Mouse (Mus musculus): ENCODE measurements at regions not wholly inside any gene's neighbourhood (a gene's known extent, or its start where the extent isn't known, plus 50 kb on each side); places are given as distances from the start of the nearest gene placed in this dataset.

DNA sequence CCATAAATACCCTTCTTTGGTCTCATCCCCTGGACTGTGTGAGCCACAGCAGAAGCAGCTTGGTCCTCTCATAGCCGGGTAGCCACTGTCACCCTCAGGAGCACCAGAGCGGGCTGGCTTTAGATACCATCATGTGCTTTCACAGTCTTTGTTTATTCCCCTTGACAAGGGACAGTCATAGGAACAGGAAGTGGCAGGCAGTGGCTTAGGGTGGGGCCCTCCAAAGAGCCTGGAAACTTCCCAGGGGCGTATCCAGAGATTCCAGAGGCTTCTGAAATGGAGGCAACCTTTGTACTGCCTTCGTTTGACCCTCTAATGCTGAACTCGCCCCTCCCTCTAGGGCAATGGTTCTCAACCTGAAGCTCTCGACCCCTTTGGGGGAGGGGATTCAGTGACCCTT, 119.5 kb upstream of the Klf14 start:
- H3K4me3 ChIP-seq (replicated peaks; ENCODE audit: low read length): no peak overlapping the region
- H3K36me3 ChIP-seq (ENCODE audit: control insufficient read depth, insufficient read depth, low read length): no peaks in the 10 kb centered on the region
- no peak for TF ChIP-seq POLR2A (IDR thresholded peaks at IDR 0.05; ENCODE audit: borderline replicate concordance, extremely low read depth, insufficient read depth, insufficient read length)
- ATAC-seq (ENCODE audit: low FRiP score, low read depth) (no peak), DNase-seq (ENCODE audit: low spot score) (no peak)
- no peaks in the 10 kb centered on the region for H3K9me3 ChIP-seq (ENCODE audit: control insufficient read depth, low read length)
- no peak overlapping the region for H3K4me2 ChIP-seq (replicated peaks; ENCODE audit: low read depth, low read length, severe bottlenecking)
- no peaks in the 10 kb centered on the region for H3K27me3 ChIP-seq (ENCODE audit: control insufficient read depth, insufficient read depth, low read length)
- peaks cover 37% of the 10 kb centered on the region for H3K4me1 ChIP-seq (ENCODE audit: control insufficient read depth, insufficient read depth, low read length)
- WGBS: 76% methylated on average over 6 of the region's 6 CpGs
- H3K27ac ChIP-seq (replicated peaks; ENCODE audit: low read depth, low read length): no peak overlapping the region
- H3K9ac ChIP-seq (ENCODE audit: low read depth, low read length, severe bottlenecking): no peak overlapping the region

DNA sequence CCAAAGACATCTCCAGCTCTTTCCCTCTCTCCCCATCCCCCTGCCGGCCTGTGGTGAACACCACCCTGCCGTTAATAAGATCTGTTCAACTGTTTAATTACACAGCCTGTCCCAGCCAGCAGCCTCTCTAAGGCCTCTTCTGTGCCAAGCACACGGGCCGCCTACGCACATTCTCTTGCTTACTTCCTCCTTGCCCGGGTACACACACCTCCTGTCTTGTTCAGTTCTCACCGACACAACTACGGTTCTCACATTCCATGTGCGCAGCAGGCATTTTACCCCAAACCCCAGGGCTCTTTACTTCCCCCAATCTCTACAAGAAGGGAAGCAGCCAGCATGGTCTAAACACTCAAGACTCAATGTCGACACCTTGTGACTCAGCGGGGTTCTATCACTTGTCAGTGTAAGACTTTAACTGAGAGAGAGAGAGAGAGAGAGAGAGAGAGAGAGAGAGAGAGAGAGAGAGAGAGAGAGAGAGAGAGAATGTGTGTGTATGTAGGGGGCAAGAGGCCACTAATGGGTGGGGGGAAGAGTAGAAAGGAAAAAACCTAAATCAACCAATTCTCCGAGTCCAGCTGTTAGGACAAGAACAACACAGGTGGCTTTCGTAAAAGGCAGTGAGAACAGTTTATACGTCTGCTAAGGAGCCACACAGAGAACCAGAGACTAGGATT, 120.8 kb upstream of the Klf14 start:
- Histone ChIP-seq H3K27ac (replicated peaks; ENCODE audit: low read depth, low read length) (no peak overlapping the region), H3K4me1 (ENCODE audit: control insufficient read depth, insufficient read depth, low read length) (peaks cover 41% of the 10 kb centered on the region)
- no peak for TF ChIP-seq POLR2A (IDR thresholded peaks at IDR 0.05; ENCODE audit: borderline replicate concordance, extremely low read depth, insufficient read depth, insufficient read length)

DNA sequence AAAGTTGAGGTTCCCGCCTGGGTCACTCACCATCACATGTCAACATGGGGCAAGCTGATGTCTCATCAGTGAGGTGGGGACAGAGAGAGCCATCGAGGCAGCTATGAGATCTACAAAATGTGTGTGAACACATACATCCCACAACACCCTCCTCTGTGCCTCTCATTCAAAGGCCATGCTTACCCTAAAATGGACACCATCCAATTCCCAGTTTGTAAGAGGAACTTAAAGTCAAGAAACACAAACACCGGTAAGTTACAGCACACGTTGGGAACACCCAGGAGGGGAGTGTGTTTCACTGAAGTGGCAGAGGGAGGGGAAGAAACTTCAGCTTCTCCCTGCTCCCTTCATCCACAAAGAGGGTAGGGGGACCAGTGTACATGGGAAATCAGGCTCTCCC, 121.4 kb upstream of the Klf14 start:
- ATAC-seq (ENCODE audit: low FRiP score, low read depth): no peak
- DNase-seq (ENCODE audit: low spot score): no peak
- Histone ChIP-seq H3K9me3 (ENCODE audit: control insufficient read depth, low read length) (no peaks in the 10 kb centered on the region), H3K4me3 (replicated peaks; ENCODE audit: low read length) (no peak overlapping the region), H3K27me3 (ENCODE audit: control insufficient read depth, insufficient read depth, low read length) (no peaks in the 10 kb centered on the region), H3K36me3 (ENCODE audit: control insufficient read depth, insufficient read depth, low read length) (no peaks in the 10 kb centered on the region), H3K4me2 (replicated peaks; ENCODE audit: low read depth, low read length, severe bottlenecking) (no peak overlapping the region), H3K27ac (replicated peaks; ENCODE audit: low read depth, low read length) (no peak overlapping the region), H3K9ac (ENCODE audit: low read depth, low read length, severe bottlenecking) (no peak overlapping the region), H3K4me1 (ENCODE audit: control insufficient read depth, insufficient read depth, low read length) (peaks cover 38% of the 10 kb centered on the region)
- TF ChIP-seq POLR2A (IDR thresholded peaks at IDR 0.05; ENCODE audit: borderline replicate concordance, extremely low read depth, insufficient read depth, insufficient read length): no peak
- 72% methylated on average over 4 of the region's 4 CpGs for WGBS

More for the DNA sequence above, 120.8 kb upstream of the Klf14 start:
- Histone ChIP-seq H3K4me3 (replicated peaks; ENCODE audit: low read length) (no peak overlapping the region), H3K36me3 (ENCODE audit: control insufficient read depth, insufficient read depth, low read length) (no peaks in the 10 kb centered on the region), H3K9ac (ENCODE audit: low read depth, low read length, severe bottlenecking) (no peak overlapping the region), H3K4me2 (replicated peaks; ENCODE audit: low read depth, low read length, severe bottlenecking) (no peak overlapping the region), H3K27me3 (ENCODE audit: control insufficient read depth, insufficient read depth, low read length) (no peaks in the 10 kb centered on the region), H3K9me3 (ENCODE audit: control insufficient read depth, low read length) (no peaks in the 10 kb centered on the region)
- ATAC-seq (ENCODE audit: low FRiP score, low read depth): no peak
- DNase-seq (ENCODE audit: low spot score): no peak
- WGBS: 52% methylated on average over 14 of the region's 14 CpGs

DNA sequence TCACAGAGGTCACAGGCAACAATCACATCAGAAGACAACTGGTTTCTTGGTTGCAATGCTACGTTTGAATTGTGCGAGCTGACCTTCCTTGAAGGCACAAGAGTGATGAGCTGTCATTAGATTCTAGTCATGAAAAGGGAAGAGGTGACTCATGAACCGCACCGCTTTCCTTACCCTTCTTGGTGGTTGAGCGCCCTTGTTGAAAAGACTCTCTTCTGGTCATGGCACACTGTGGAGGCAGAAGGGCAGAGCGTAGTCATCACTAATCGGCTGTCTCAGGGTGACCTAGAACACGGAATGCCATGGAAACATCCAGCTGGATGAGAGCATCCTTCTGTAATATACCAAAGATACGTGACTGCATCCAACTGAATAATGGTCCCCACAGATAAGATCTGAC, 121.8 kb upstream of the Klf14 start:
- WGBS: 94% methylated on average over 9 of the region's 9 CpGs
- H3K9me3 ChIP-seq (ENCODE audit: control insufficient read depth, low read length): no peaks in the 10 kb centered on the region
- peaks cover 36% of the 10 kb centered on the region for H3K4me1 ChIP-seq (ENCODE audit: control insufficient read depth, insufficient read depth, low read length)
- H3K27me3 ChIP-seq (ENCODE audit: control insufficient read depth, insufficient read depth, low read length): no peaks in the 10 kb centered on the region
- H3K36me3 ChIP-seq (ENCODE audit: control insufficient read depth, insufficient read depth, low read length): no peaks in the 10 kb centered on the region
- H3K4me3 ChIP-seq (replicated peaks; ENCODE audit: low read length): no peak overlapping the region
- no peak overlapping the region for H3K9ac ChIP-seq (ENCODE audit: low read depth, low read length, severe bottlenecking)
- DNase-seq (ENCODE audit: low spot score) (no peak), ATAC-seq (ENCODE audit: low FRiP score, low read depth) (no peak)
- no peak overlapping the region for H3K4me2 ChIP-seq (replicated peaks; ENCODE audit: low read depth, low read length, severe bottlenecking)
- no peak for TF ChIP-seq POLR2A (IDR thresholded peaks at IDR 0.05; ENCODE audit: borderline replicate concordance, extremely low read depth, insufficient read depth, insufficient read length)
- H3K27ac ChIP-seq (replicated peaks; ENCODE audit: low read depth, low read length): no peak overlapping the region

DNA sequence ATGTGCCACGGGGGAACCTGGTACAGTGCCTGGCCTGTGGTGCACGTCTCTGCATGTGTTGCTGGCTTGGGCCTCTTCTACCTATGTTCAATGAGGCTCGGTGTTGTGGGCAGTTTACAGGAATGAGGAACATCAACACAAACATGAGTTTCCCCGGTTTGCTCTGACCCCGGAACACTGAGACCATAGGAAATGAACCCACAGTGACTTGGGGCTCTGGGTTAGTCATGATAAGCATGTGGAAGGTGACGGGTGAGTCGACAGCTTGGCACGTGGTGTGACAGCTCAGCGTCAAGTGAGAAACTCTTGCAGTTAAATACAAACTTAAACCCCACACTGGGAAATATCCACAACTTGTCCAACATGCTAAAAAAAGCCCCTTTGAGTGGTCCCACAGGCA, 122.4 kb upstream of the Klf14 start:
- Histone ChIP-seq H3K27me3 (ENCODE audit: control insufficient read depth, insufficient read depth, low read length) (no peaks in the 10 kb centered on the region), H3K27ac (replicated peaks; ENCODE audit: low read depth, low read length) (no peak overlapping the region), H3K4me3 (replicated peaks; ENCODE audit: low read length) (no peak overlapping the region), H3K36me3 (ENCODE audit: control insufficient read depth, insufficient read depth, low read length) (no peaks in the 10 kb centered on the region), H3K4me2 (replicated peaks; ENCODE audit: low read depth, low read length, severe bottlenecking) (no peak overlapping the region), H3K9ac (ENCODE audit: low read depth, low read length, severe bottlenecking) (no peak overlapping the region), H3K9me3 (ENCODE audit: control insufficient read depth, low read length) (no peaks in the 10 kb centered on the region), H3K4me1 (ENCODE audit: control insufficient read depth, insufficient read depth, low read length) (peaks cover 31% of the 10 kb centered on the region)
- ATAC-seq (ENCODE audit: low FRiP score, low read depth) (no peak), DNase-seq (ENCODE audit: low spot score) (no peak)
- TF ChIP-seq POLR2A (IDR thresholded peaks at IDR 0.05; ENCODE audit: borderline replicate concordance, extremely low read depth, insufficient read depth, insufficient read length): no peak
- 88% methylated on average over 9 of the region's 9 CpGs for WGBS

All from limb, embryonic 14.5 days (tissue).